Mouse (Mus musculus): ENCODE results near the gene Txk.

- TF ChIP-seq POLR2A (IDR thresholded peaks at IDR 0.05; ENCODE audit: low read depth, low read length) (no peak), CTCF (IDR thresholded peaks at IDR 0.05; ENCODE audit: borderline replicate concordance, insufficient read depth, low read length) (no peak)
Observed at GRCm38 (mm10) chr5:72736868-72737267, 15.7 kb downstream of the Txk start.

Measured in embryonic fibroblast, embryonic 13.5 days (primary cell).